Mouse (Mus musculus): ENCODE results near the gene Atg10. TPM values are rescaled to one million over a fixed set of nuclear protein-coding genes. Genes with fewer than 3 reads are reported as not detected.

The Atg10 gene
- polyA plus RNA-seq, 1 experiment from 2014 or later = 16.3 TPM

Other genes with a start within 250 kb of the Atg10 start
- gene Ssbp2, start 236.3 kb upstream of the Atg10 start, polyA plus RNA-seq (2014; fragmentation: Nextera tagmentation; extraction: Ambion mirVana) = 193 and 198 TPM in 2 replicates